Mouse (Mus musculus): Measurements from ENCODE around the gene Gbp8.
A peak's percentile ranks its signal among the peaks of the same experiment; 100 is the strongest.
"Not testable (repeated sequence)": the region's sequence is repeated elsewhere in the genome, so short reads cannot be mapped to it uniquely, and the experiment has no call there.

Gene Gbp8

DNA sequence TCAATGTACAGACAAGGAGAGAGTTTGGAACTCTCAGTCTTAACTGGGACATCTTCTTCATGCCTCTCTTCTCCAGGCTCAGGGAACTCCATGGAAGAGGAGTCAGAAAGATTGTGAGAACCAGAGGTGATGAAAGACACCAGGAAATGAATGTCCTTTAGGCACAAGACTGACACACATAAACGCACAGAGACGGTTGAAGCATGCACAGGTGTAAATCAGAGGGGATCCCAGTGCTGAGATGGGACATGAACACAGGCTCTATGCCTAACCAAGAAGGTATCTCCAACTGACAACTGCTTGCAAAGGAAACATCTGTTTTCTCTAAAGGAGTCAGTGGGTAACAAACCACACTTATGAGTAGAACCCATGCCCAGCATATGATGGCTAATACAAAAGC lies 79.1 kb downstream of the Gbp8 start:
- no peak for DNase-seq (ENCODE audit: low spot score in 2 of 2)

GRCm38 (mm10) chr5:105055279-105055678 lies 84.1 kb downstream of the Gbp8 start:
- no peak for DNase-seq (ENCODE audit: low spot score in 2 of 2)

- not testable (repeated sequence) for DNase-seq (ENCODE audit: low spot score in 2 of 2)
Observed at GRCm38 (mm10) chr5:105053471-105054169, 85.7 kb downstream of the Gbp8 start.

- no peak for DNase-seq (ENCODE audit: low spot score in 2 of 2)
Observed at GRCm38 (mm10) chr5:105032362-105032761, 107.0 kb downstream of the Gbp8 start.

GRCm38 (mm10) chr5:105012551-105012950 lies 126.8 kb downstream of the Gbp8 start:
- DNase-seq (ENCODE audit: low spot score in 2 of 2), result no peak

DNA sequence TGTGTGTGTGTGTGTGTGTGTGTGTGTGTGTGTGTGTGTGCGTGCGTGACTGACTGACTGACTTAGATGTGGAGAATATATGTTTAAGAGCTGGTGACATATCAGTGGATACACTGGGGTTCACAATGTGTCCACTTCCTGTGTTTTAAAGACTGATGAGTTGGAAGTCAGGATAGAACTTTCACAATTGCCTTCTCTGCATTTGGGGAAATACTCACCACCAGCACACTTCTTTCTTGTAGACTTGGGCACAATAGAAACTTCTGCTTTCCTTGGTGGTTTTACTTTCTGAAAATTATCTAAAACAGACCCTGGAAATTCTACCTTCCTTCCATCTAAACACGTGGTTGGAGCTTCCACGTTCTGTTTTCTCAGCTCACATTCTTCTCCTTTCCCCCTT lies 127.8 kb downstream of the Gbp8 start:
- no peak for DNase-seq (ENCODE audit: low spot score in 2 of 2)

DNA sequence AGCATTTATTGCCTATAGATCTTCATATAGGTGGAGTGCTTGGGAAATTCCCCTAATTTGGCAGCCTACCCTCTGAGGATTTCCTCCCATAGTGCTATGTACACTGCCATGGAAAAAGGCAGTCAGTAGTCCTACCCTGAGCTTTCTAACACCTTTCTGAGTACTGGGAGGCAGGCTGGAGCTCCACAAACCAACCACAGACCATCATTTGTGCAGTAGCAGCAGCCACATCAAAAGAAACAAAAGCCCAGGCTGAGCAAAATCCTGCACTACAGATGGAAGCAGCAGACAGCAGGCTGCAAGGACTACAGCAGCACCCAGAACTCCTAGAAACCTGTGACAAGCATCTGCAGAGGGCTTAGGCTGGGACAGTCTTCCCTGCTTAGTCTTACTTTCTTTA lies 129.0 kb downstream of the Gbp8 start:
- no peak for DNase-seq (ENCODE audit: low spot score in 2 of 2)

- DNase-seq (ENCODE audit: low spot score in 2 of 2), result no peak
Observed at GRCm38 (mm10) chr5:104989411-104989810, 149.9 kb downstream of the Gbp8 start.

DNA sequence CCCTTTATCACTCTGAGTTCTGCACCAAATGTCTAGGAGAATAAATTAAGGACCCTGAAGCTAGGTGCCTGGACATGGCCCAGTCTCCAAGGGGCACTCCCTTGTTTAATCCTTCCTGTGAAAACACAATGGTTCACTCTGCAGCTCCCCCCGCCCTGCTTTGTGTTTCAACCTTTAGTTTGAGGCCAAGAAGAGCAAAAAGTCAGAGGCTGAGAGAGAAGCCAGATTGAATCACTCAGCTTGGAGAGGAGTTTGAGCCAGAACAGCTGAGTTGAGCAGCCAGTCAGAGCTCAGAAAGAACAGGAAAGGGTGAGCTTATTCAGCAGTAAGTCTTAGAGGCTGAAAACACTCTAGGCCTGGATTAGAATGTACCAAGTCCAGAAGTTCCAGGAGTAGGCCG lies 151.3 kb downstream of the Gbp8 start:
- DNase-seq (ENCODE audit: low spot score in 2 of 2), result no peak

- no peak for DNase-seq (ENCODE audit: low spot score in 2 of 2)
Observed at GRCm38 (mm10) chr5:104986706-104987105, 152.6 kb downstream of the Gbp8 start.

GRCm38 (mm10) chr5:104982535-104982934 lies 156.8 kb downstream of the Gbp8 start, which contains the start of gene Abcg3:
TSS of gene Abcg3 (minus strand) at chr5:104982718.
- peak; percentile 43 to 69 for DNase-seq (ENCODE audit: low spot score in 2 of 2)

GRCm38 (mm10) chr5:104979040-104979513 lies 160.3 kb downstream of the Gbp8 start:
- DNase-seq (ENCODE audit: low spot score in 2 of 2), result no peak
